Mouse (Mus musculus) heart, adult 2 months (tissue): ENCODE results near the gene Tcf7l2.

Experiments used
- CTCF ChIP-seq: fragments of 200-600 bp; IDR thresholded peaks from 2 replicates; pipeline ENCODE4 v1.8.1; 2022; ENCODE audit warnings: antibody characterized with exemption, mild to moderate bottlenecking, moderate library complexity
- EP300 ChIP-seq: fragments of 200-500 bp; IDR thresholded peaks from 2 replicates; pipeline ENCODE4 v1.6.1; 2011; ENCODE audit warnings: low read depth, low read length, control low read depth; ENCODE audit not compliant: insufficient read depth
- POLR2A ChIP-seq: fragments of 200-500 bp; IDR thresholded peaks from 2 replicates; pipeline ENCODE4 v1.6.1; 2011; ENCODE audit warnings: mild to moderate bottlenecking, low read depth, low read length, control low read depth; ENCODE audit not compliant: insufficient read depth

- TF ChIP-seq POLR2A (no peak), CTCF (no peak), EP300 (no peak)
These were observed 17.4 kb downstream of the Tcf7l2 start for GRCm38 (mm10) chr19:55759006-55759405.
